Mouse (Mus musculus) kidney, postnatal 36 days (tissue): ENCODE measurements around the gene Ntn3.

ENCODE experiments used
- DNase-seq, 2 experiments: peaks; one replicate each; pipeline ENCODE4 v3.0.0; 2021 to 2022; ENCODE audit warnings: mixed read lengths in 2 of 2

The Ntn3 gene

DNA sequence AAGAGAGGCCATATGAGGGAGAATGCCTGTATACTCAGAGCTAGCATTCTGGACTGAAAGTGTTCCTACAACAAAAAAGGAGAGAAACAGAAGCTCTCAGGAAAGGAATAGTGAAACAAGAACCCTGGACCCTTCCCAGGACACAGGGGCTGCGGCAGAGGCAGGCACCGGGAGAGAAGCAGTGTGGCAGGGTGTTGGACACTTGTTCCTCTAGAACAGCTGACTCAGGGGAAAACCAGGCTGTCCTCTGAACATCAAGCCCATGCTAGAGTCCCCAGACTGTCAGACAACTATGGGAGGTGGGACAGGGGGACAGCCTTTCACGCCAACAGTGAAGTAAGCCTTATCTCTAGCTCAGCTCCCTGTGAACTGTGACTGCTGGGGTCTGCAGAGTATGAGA, 1.3 kb upstream of the Ntn3 start:
- no peak for DNase-seq

DNA sequence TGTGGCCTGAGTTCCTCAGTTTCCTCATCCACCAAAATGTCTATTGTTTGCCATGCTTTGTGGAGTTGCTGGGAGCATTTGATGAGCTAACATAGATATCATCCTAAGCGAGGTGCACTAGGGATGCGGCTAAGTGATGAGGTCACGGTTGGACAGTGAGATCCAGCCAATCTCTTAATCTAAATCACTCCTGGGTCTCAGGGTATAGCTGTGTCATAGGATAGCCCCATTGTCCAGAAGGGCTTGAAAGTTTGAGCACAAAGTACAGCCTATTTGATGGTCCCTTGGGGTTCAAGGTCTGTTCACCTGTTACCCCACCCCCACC, 547 bp upstream of the Ntn3 start:
- DNase-seq = no peak

DNA sequence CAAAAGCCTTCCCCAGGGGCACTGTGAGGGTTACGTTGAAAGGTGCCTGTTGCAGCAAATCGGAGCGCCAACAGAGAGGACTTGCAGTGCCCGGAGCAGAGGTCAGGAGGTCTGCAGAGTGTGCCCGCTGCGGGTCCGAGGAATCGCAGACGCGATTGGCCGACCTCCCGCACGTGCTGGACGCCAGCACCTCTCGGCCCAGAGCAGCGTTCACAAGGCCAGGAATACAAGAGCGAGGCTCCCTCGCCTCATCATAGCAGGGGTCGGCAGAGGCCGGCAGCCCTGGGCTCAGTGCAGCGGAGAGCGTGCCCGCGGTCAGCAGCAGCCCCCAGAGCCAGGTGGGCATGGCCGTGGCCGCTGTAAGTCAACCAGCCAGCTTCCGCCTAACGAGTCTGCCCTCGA, 689 bp downstream of the Ntn3 start:
- DNase-seq = peak in 1 of 2 experiments; percentile 58

DNA sequence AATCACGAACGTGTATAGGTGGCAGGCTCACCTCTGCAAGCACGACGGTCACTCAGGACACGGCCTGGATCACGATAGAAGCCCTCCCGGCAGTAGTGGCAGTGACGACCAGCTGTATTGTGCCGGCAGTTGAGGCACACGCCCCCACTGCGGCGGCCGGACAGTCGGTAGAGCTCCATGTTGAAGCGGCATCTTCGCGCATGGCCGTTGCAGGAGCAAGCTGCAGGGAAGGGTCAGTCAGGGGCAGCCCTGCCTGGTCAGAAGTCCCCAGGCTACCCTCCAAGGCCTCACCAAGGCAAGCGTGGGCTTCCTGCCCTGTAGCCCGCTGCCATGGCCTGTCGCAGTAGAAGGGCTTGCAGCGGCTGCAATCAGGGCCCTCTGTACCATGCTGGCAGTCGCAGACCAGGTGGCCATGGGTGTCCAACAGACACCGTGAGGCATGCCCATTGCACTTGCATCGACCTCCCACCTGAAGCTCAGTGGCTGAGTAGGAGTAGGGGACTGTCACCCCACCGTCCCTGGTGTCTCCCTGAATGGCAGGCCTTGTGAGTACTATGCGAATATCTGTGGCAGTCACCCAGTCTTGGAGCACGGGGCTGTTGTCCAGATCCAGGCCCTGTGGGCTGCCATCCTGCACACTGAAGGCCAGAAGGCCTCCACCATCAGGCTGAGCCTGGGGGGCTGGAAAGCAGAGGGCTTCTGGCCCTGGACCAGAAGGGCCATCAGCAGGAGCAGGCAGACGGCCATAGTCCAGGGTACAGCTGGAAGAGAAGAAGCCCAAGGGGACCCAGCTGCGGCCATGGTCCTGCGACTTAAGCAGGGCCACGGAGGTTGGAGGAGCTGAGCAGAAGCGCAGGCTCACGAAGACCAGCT, 1.3 kb downstream of the Ntn3 start:
- DNase-seq = no peak

DNA sequence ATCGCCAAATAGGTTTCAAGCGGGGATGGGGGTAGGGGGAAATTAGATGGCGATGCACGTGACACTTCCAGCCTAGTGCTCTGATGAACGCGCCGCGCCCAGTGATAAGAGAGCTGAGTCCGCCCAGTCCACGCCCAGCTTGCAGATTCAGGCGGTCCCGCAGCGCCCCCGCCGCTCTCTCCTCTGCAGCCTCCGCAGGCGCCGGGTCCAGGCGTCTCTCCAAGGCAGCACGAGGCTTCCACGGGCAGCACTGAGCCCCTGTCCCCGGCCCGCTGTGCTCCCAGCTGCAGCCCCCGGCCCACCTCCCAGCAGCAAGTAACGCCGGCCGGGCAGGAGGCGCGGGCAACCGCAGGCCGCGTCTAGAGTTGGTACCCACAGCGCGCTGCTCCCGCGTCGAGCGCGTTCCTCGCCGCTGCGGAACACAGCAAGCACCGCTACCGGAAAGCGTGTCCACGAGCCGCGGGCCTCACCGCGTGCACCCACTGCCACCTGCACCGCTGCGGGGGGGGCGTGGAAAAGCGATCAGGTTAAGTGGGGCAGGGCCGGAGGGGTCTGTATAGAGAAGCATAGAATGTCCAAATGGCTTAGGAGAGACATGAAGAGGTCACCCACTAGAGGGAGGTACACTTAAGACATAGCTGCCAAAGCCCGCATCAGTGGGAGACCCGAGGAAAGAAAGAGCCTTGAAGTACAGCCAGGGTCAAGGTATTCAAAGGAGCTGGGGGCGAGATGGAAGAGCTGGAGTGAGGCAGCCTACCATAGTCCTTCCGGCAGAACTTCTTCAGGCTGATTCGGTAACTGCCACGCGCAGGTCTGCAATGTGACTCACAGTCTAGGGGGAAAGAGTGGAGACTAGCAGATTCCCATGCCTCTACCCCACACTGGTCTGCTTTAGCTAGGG, 2.6 kb downstream of the Ntn3 start:
- DNase-seq = peak in 1 of 2 experiments; percentile 67

DNA sequence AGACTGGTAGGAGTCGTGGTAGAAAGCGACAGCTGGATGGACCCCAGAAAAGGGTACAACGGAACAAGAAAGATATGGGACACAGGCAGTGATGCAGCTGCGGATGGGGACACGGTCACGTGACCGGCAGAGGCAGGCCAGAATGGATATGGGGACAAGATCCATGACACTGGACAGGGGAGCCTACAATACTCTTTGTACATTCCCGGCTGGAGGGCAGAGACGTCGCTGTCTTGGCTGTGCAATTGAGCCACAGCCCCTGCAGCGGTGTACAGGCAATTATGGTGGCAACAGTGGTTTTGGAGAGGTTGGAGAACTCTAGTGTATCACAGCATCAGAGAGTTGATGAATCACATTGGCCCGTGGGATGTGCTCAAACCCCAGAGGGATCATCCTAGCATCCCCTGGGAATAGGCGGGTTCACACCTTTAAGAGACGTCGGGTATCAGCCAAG, 3.4 kb downstream of the Ntn3 start:
- DNase-seq = peak; percentile 43 to 72

DNA sequence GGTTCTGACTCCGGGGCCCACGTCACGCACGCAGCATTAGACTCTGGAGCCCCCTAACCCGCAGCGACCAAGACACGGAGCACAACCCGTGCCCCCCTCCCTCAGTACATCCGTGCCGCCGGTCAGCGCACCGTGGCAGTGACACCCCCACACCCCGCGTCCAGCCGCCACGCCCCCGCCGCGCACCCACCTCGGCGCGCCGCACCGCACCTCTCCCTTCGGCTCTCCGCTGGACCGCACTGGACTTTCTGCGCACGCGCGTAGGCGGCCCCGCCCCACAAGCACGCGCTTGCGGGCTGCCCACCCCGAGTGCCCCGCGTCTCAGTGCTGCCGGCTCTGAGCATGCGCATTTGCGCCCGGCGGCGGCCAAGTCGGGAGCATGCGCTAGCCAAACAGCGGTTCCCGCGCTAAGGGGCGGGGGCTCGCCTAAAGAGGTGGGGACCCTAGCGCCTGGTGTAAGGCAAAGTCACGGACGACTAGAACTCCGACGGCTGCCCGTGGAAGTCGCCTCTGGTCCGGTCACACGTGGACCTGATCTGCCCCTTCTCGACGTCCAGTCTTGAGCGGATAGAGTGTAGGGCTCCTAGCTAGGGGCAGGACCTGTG, 3.9 kb downstream of the Ntn3 start, which contains the start of gene Tbc1d24:
Gene Tbc1d24, minus strand, starts transcription at position 279 of the 605 bp plus-strand sequence.
- peak; percentile 92 to 96 for DNase-seq

DNA sequence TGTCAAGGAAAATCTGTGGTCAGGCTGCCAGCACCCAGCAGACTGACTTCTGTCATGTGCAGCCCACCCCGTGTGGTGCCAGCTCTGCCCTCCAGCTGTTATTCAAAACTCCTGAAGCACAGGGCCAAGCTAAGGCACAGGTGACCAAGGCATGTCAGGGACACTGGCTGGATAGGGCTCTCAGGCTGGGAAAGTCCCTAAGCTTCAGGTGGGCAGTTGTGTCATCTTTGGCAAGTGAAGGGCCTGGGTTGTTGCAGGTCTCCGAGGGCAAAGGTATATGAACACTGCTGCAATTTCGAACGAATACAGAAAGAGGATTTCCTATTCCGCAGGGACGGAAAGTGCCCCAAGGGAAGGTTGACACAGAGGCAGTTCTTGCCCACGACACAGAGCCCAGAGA, 4.5 kb downstream of the Ntn3 start:
- no peak for DNase-seq

DNA sequence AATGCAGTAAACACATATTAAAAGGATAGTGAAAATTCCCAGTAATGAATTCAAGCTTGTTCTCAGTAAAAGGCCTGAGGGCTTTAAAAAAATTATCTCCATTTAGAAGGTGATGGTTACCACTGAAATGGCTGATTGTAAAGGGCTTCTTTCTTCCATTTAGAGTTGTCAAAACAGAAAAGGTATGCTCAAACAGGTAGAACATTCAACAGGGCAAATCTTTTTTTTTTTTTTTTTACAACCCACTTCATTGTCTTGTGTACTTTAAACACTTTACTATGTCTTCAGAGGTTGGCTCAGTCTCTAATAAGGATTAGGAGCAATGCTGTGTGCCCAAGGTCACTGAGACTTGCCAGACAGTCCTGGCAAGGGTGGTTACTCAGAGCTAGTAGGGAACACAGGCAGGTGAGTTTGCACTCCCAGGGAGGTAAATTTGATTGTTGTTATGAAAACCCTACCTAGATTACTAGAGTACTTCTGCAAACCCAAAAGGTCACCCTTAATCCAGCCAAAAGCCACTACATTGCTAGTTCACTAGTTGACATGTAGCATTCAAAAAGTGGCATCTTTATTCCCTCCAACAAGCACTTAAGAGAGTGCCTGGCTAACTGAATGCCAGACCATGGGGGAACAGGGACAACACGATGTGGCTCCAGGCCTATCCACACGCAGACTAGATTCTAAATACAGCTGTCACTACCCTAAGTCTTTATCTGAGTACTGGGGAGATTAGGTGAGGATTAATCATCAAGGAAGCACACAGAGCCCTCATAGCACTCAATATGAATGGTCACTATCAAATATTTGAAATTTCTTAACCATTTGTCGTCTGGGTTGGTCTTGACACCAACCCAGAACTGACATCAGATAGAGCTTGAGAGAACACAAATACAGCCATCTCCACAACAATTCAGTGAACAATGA, 5.5 kb downstream of the Ntn3 start:
- DNase-seq = no peak

DNA sequence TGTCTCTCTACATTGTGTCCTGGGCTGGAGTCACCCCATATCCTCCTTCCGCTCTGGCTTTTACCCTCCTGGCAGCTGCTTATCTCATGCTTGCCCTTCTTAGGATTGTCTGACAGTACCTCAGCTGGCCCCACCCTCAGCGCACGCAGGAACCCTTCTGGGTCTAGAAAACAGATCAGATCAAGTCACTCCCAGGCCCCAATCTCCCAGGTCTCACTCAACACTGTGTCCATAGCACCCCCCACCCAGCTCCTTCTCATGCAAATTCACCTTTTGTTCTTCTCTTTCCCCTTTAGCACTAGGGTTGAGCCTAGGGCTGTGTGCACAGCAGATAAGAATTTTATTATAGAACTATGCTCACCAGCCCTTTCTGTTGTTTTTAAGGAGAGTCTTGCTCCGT, 6.3 kb downstream of the Ntn3 start:
- no peak for DNase-seq

DNA sequence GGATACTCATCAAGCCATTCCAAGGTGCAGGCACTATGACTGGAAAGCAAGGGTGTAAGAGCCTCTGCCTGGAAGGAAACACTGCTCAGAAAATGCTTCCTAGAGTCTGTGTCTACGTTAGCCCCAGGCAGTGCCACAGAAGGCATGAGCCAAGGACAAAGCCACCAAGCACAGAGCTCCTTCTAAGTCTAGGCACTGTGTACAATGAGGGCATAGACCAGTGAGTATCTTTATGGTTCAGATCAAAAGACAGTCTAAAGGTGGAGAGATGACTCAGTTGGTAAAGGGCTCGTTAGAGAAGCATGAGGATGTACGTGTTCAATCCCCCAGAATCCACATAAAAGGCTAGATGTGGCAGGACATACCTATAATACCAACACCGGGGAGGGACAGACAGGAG, 8.2 kb downstream of the Ntn3 start:
- DNase-seq = no peak

DNA sequence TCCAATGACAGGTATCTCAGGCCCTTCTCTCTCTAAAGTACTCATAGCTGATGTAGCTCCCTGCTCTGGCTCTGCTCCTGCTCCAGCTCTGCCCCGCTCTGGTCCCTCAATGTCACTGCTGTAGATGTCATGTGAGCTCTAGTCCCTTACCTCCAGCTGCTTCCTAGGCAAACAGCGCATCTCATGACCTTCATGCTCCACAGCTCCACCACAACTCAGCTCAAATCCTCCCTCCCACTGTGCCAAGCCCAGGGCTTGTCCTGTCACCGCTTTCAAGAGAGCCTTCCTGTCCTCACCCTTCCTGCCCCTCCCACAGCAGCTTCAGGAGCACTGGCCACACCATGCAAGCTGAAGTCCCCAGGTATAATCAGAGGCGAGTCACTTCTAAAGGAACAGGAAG, 9.6 kb downstream of the Ntn3 start:
- peak; percentile 22 to 30 for DNase-seq

DNA sequence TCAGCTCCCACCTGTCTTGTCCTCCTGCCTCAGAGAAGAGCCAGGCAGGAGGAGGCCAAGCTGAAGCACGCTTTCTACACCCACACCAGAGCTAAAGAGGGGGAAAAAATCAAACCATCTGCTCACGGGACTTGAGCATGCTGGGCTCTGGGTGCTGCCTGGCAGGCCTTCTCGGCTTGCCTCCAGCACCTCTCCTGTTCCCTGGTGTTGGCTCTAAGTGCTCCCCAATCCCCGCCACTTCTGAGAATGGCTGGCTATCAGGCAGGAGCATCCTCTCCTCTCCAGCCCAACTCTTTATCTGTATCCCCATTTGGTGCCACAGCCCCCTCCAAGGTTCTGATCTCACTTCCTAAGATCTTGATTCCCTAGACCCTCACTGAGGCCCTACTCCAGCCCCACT, 10.1 kb downstream of the Ntn3 start:
- DNase-seq = no peak

DNA sequence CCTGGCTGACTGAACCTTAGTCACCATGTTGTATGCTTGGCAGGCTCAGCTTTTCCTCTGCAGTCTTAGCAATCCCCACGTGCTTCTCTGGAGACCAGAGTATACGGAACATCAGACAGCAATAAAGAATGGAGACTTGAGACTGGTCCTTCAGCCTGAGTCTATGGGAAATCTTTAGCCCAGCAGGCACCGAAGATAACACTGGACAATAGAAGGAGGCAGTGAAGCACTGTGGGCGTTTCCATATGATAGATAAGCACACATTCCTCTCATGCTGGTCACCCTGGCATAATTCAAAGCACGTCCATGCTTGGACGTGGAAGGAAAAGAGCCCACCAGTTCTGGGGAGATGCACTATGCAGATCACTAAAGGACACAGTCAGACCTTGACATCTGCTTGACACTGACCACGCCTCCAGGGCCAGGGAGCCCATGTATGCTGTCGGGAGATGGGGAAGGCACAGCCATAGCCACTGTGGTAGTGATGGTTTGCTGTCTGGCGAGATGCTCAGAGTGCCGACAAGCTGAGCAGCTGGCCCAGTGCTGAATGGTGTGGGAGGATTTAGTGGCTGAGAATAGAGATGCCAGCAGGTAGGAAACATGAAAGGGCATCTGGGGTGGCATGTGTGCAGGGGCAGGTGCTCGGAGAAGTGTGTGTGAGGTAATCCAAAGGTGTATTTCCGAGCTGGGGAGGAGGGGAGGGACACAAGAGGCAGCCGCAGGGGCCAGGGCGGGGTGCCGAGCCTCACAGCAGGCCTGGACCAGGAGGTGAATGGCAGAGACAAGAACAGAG, 12.1 kb downstream of the Ntn3 start:
- no peak for DNase-seq

DNA sequence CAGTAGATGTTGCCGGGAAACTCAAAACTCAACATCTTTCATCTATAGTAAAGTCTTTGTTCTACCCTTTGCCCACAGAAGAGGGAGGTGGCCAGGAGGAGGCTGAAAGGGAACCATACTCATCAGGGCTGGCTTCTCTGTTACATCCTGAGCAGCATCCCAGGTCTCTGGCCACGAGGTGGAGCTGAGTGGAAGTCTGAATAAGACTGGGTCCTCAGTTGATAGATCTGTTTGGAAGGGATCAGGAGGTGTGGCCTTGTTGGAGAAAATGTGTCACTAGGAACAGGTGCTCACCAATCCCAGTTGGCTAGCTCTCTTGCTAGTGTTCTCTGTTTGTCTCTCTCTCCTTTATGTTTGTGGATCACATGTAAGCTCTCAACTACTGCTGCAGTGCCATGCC, 14.0 kb downstream of the Ntn3 start:
- no peak for DNase-seq

DNA sequence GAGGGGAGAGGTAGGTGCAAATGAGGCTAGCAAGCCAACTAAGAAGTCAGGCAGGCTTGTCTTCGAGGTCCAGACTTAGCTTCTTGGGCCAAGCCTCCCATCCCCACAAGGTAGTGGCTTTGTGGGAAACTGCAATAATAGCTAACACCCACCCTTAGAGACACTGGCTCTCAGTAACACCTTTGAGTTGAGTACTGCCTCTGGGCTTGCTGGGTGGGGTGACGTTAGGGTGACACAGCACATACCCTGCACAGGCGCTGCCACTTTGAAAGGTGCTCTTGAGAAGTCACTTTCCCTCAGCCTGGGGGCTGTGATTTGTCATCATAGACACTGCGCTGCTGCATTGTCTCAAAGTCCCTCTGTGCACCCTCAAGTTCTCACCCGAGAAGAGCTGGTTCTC, 15.6 kb downstream of the Ntn3 start:
- DNase-seq = no peak

DNA sequence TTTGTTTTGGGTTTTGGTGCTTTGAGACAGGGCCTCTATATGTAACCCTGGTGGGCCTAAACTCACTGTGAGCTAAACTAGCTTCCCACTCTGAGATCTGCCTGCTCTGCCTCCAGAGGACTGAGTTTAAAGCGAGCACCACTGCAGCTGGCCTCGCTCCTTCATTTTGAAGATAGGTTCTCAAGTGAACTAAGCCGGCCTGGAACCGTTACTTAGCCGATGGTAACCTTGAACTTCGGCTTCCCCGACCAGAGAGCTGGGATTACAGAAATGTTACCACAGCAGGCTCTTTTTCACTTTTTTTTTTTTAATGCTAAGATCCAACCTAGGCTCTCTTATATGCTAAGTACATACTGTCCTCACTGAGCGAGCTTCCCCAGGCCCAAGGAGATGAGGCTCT, 16.1 kb downstream of the Ntn3 start:
- no peak for DNase-seq

DNA sequence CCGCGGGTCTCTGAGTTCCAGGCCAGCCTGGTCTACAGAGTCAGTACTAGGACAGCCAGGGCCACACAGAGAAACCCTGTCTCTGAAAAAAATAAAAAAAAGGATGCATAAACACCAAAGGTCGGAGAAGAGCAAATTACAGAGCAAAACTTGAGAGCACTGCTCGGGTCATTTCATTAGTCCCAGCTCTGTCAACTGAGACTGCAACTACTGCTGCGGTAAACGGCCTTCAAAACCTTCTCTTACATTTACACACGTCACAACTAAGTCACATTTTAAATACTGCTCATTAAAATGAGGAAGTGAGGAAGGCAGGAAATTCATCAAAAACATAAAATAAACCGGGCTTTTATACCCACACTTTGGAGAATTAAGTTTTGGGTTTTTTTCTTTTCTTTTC, 16.5 kb downstream of the Ntn3 start:
- no peak for DNase-seq

DNA sequence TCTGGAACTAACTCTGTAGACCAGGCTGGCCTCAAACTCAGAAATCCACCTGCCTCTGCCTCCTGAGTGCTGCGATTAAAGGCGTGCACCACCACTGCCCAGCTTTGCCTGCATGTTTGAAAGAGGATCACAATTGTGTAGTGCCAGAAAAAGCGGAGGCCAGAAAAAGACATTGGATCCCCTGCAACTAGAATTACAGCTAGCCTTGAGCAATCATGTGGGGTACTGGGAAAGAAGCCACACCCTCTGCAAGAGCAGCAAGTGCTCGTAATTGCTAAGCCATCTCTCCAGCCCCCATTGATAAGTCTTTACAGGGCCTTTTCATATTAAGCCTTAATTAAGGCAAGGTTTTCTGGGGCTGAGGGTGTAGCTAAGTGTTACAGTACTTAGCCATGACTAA, 17.9 kb downstream of the Ntn3 start:
- no peak for DNase-seq

DNA sequence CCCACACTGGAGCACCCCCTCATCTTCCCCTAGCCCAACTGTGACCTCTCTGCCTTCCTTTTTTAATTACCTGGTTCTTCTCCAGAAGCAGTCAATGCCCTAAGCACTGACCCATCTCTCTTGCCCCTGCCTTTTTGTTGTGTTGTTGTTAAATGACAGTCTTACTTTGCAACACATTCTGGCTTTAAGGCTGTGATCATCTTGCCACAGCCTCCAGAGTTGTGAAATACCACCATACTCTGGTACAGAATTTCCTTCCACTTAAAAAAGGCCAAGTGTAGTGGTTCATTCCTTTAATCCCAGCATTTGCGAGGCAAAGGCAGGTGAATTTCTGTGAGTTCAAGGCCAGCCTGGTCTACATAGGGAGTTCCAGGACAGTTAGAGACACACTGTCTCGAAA, 18.4 kb downstream of the Ntn3 start:
- no peak for DNase-seq

DNA sequence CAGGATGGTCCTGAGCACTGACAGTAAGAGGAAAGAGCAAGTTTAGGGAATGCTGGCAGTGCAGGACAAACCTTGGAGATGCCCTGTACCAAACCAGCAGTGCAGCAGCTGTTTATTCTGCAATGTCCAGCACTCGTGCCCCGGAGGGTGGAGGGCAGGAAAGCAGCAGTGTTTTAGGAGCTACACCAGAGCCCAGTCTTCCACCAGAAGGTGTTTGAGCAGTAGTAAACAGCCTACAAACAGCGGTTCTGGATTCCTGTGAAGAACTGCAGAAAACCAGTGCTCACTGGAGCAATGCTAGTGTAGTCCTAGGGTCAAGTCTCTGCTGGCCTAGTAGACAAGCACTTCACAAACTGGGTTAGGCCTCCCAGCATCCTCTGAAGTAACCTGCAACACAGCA, 35.1 kb downstream of the Ntn3 start:
- DNase-seq = no peak

DNA sequence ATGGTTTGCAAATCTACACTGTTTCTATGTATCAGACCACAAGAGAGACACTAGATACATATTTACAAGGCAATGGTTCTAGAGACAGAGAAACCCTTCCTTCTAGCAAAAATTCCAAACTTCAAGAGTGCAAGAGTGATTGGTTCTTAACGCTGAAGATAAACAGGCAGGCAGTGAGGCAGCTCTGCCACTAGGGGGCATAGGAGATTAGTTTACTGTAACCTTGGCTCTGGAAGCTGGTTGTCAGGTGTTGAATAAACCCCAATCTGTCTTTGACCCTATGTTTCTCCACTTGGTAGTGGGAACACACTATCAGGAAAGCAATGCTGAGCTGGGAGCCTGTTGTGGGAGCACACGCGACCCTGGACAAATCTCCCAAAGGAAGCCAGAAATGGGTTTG, 35.9 kb downstream of the Ntn3 start:
- peak; percentile 75 to 85 for DNase-seq
